Mouse (Mus musculus): ENCODE data around the gene Ints6.

Ints6 gene

GRCm38 (mm10) chr14:62627951-62628350 lies 133.0 kb downstream of the Ints6 start:
- no peak for DNase-seq (ENCODE audit: low read depth, low spot score)
